Mouse (Mus musculus): ENCODE data around the gene Il2rg.

GRCm38 (mm10) chrX:101290111-101290510 is 22.1 kb upstream of the Il2rg start:
- no peak for TF ChIP-seq CEBPB (IDR thresholded peaks at IDR 0.05; ENCODE audit: insufficient read depth, poor library complexity, severe bottlenecking)
- TF ChIP-seq POLR2A (IDR thresholded peaks at IDR 0.05; ENCODE audit: insufficient read length, low read depth): no peak
- TF ChIP-seq MAX (IDR thresholded peaks at IDR 0.05; ENCODE audit: low read depth): no peak
- no peak for TF ChIP-seq USF1 (IDR thresholded peaks at IDR 0.05; ENCODE audit: low read depth)
